Mouse (Mus musculus) liver, postnatal 0 days (tissue): ENCODE results near the gene Ahdc1. TPM values are rescaled to one million over a fixed set of nuclear protein-coding genes. Genes with fewer than 3 reads are reported as not detected.

Experiments used
- ATAC-seq: fragments of 200-750 bp; cut with Nextera tagmentation; 2 replicates; pipeline ENCODE4 v1.8.0; 2017; ENCODE audit warnings: mild to moderate bottlenecking, moderate library complexity
- DNase-seq: peaks from one replicate; pipeline ENCODE4 v3.0.0-alpha.2; 2016
- H3K27ac ChIP-seq: fragments of 300-500 bp; sonication (generic); 2 replicates; pipeline ENCODE4 v1.5.1; 2014; ENCODE audit warnings: antibody characterized with exemption, moderate library complexity, mild to moderate bottlenecking, low read depth
- H3K27me3 ChIP-seq: fragments of 300-500 bp; sonication (generic); 2 replicates; pipeline ENCODE4 v1.6.1; 2014; ENCODE audit warnings: low read length, control low read depth, mixed read lengths; ENCODE audit not compliant: insufficient read depth
- H3K36me3 ChIP-seq: fragments of 300-500 bp; sonication (generic); replicated peaks from 2 replicates; pipeline ENCODE4 v1.6.1; 2014; ENCODE audit warnings: mild to moderate bottlenecking, control low read depth, low read length, moderate library complexity, mixed read lengths; ENCODE audit not compliant: insufficient read depth
- H3K4me1 ChIP-seq: fragments of 300-500 bp; sonication (generic); 2 replicates; pipeline ENCODE4 v1.6.1; 2014; ENCODE audit warnings: antibody characterized with exemption, mild to moderate bottlenecking, control low read depth; ENCODE audit not compliant: insufficient read depth
- H3K4me2 ChIP-seq: fragments of 300-500 bp; sonication (generic); 2 replicates; pipeline ENCODE4 v1.6.1; 2014; ENCODE audit warnings: low read depth, mild to moderate bottlenecking, low read length, moderate library complexity, mixed read lengths
- H3K4me3 ChIP-seq: fragments of 300-500 bp; sonication (generic); 2 replicates; pipeline ENCODE4 v1.5.1; 2014; ENCODE audit warnings: low read depth, low read length
- H3K9ac ChIP-seq: fragments of 300-500 bp; sonication (generic); replicated peaks from 2 replicates; pipeline ENCODE4 v1.6.1; 2014; ENCODE audit warnings: mild to moderate bottlenecking, moderate library complexity
- H3K9me3 ChIP-seq: fragments of 300-500 bp; sonication (generic); 2 replicates; pipeline ENCODE4 v1.6.1; 2016; ENCODE audit warnings: mild to moderate bottlenecking, control low read depth, low read length, mixed read lengths
- CTCF ChIP-seq: sonication (generic); IDR thresholded peaks from 2 replicates; pipeline ENCODE4 v1.5.1; 2016; ENCODE audit warnings: antibody characterized with exemption, low read depth
- EP300 ChIP-seq: IDR thresholded peaks from 2 replicates; pipeline ENCODE4 v1.6.1; 2016; ENCODE audit warnings: antibody characterized with exemption, low read depth, mild to moderate bottlenecking
- WGBS: fragments of 180-500 bp; shearing (Covaris S2); extraction: QIAGEN DNeasy Blood & Tissue Kit; methylation state at CpG from one replicate; pipeline ENCODE4 v1.1.7; 2014; ENCODE audit not compliant: insufficient replicate concordance; 5-methylcytosine and 5-hydroxymethylcytosine counted together
- polyA plus RNA-seq: library from polyadenylated mRNA; unstranded; fragments of >200 nt; fragmentation: Nextera tagmentation; extraction: Ambion mirVana; gene quantifications from 2 replicates; pipeline ENCODE4 v1.2.1, GENCODE M21; 2015

The Ahdc1 gene
- polyA plus RNA-seq, 1 experiment from 2014 or later, result 0.87 TPM

- DNase-seq (peak; percentile 48), ATAC-seq (peak; percentile 49)
- WGBS, result 35% methylated on average over 6 of the region's 6 CpGs
- Histone ChIP-seq H3K27me3 (no peaks in the 10 kb centered on the region), H3K4me2 (peak overlapping the region; percentile 35; the same call in 1 of the 2 replicates), H3K4me1 (peaks cover 11% of the 10 kb centered on the region), H3K27ac (peak overlapping the region; percentile 66), H3K36me3 (no peaks in the 10 kb centered on the region; the same call in 1 of the 2 replicates), H3K9ac (no peak overlapping the region), H3K4me3 (no peak overlapping the region), H3K9me3 (no peaks in the 10 kb centered on the region)
- TF ChIP-seq CTCF, result no peak
- 0 out of 2 replicates have a peak, but pooled peaks have one; percentile 23 for TF ChIP-seq EP300
Observed at GRCm38 (mm10) chr4:132982999-132983398, 28.1 kb upstream of the Ahdc1 start.

- Histone ChIP-seq H3K9ac (no peak overlapping the region), H3K4me3 (no peak overlapping the region), H3K36me3 (no peaks in the 10 kb centered on the region; the same call in 1 of the 2 replicates), H3K9me3 (no peaks in the 10 kb centered on the region), H3K4me1 (peaks cover 11% of the 10 kb centered on the region), H3K4me2 (no peak overlapping the region), H3K27ac (peak overlapping the region; percentile 66; the same call in 1 of the 2 replicates), H3K27me3 (no peaks in the 10 kb centered on the region)
- TF ChIP-seq CTCF (no peak), EP300 (no peak)
- WGBS, result 76% methylated on average over 7 of the region's 7 CpGs
- DNase-seq, result no peak
- ATAC-seq, result no peak
Observed at GRCm38 (mm10) chr4:132983664-132984512, 27.2 kb upstream of the Ahdc1 start.

- Histone ChIP-seq H3K27ac (no peak overlapping the region), H3K9me3 (no peaks in the 10 kb centered on the region), H3K4me2 (no peak overlapping the region), H3K9ac (no peak overlapping the region), H3K4me1 (peaks cover 4% of the 10 kb centered on the region; the same call in 1 of the 2 replicates), H3K36me3 (no peaks in the 10 kb centered on the region), H3K27me3 (no peaks in the 10 kb centered on the region), H3K4me3 (no peak overlapping the region)
- DNase-seq, result no peak
- 73% methylated on average over 6 of the region's 6 CpGs for WGBS
- no peak for ATAC-seq
- TF ChIP-seq CTCF (no peak), EP300 (no peak)
Observed at GRCm38 (mm10) chr4:132988581-132989355, 22.3 kb upstream of the Ahdc1 start.

GRCm38 (mm10) chr4:132993553-132993952 lies 17.5 kb upstream of the Ahdc1 start:
- no peak for ATAC-seq
- Histone ChIP-seq H3K4me2 (no peak overlapping the region), H3K9ac (no peak overlapping the region), H3K36me3 (no peaks in the 10 kb centered on the region), H3K9me3 (no peaks in the 10 kb centered on the region), H3K27ac (no peak overlapping the region), H3K4me3 (no peak overlapping the region), H3K4me1 (no peaks in the 10 kb centered on the region), H3K27me3 (no peaks in the 10 kb centered on the region)
- DNase-seq, result no peak
- TF ChIP-seq CTCF (no peak), EP300 (no peak)
- WGBS, result 59% methylated on average over 4 of the region's 4 CpGs

GRCm38 (mm10) chr4:132997469-132998237 lies 13.4 kb upstream of the Ahdc1 start:
- Histone ChIP-seq H3K9ac (no peak overlapping the region), H3K36me3 (no peaks in the 10 kb centered on the region), H3K4me3 (no peak overlapping the region), H3K9me3 (no peaks in the 10 kb centered on the region), H3K27ac (no peak overlapping the region), H3K4me2 (no peak overlapping the region), H3K4me1 (no peaks in the 10 kb centered on the region; the same call in 1 of the 2 replicates), H3K27me3 (no peaks in the 10 kb centered on the region)
- TF ChIP-seq EP300 (no peak), CTCF (0 out of 2 replicates have a peak, but pooled peaks have one; percentile 24)
- ATAC-seq, result no peak
- DNase-seq, result no peak
- WGBS, result 56% methylated on average over 14 of the region's 14 CpGs
